Mouse (Mus musculus) gastrocnemius, postnatal 4 days (tissue): ENCODE results near the gene Fzd5. TPM values are rescaled to one million over a fixed set of nuclear protein-coding genes. Genes with fewer than 3 reads are reported as not detected.
A peak's percentile ranks its signal among the peaks of the same experiment; 100 is the strongest.

ENCODE experiments used
- DNase-seq, 2 experiments: peaks; one replicate each; pipeline ENCODE4 v3.0.0; 2021 to 2022; ENCODE audit warnings: low spot score in 2 of 2, mixed read lengths in 2 of 2
- total RNA-seq, 2 experiments: library from RNA; stranded (reverse); gene quantifications; 2 replicates each; pipeline ENCODE4 v1.2.3; 2021

Fzd5 gene
- total RNA-seq, 2 experiments from 2014 or later = 4.2 to 5.0 TPM

DNA sequence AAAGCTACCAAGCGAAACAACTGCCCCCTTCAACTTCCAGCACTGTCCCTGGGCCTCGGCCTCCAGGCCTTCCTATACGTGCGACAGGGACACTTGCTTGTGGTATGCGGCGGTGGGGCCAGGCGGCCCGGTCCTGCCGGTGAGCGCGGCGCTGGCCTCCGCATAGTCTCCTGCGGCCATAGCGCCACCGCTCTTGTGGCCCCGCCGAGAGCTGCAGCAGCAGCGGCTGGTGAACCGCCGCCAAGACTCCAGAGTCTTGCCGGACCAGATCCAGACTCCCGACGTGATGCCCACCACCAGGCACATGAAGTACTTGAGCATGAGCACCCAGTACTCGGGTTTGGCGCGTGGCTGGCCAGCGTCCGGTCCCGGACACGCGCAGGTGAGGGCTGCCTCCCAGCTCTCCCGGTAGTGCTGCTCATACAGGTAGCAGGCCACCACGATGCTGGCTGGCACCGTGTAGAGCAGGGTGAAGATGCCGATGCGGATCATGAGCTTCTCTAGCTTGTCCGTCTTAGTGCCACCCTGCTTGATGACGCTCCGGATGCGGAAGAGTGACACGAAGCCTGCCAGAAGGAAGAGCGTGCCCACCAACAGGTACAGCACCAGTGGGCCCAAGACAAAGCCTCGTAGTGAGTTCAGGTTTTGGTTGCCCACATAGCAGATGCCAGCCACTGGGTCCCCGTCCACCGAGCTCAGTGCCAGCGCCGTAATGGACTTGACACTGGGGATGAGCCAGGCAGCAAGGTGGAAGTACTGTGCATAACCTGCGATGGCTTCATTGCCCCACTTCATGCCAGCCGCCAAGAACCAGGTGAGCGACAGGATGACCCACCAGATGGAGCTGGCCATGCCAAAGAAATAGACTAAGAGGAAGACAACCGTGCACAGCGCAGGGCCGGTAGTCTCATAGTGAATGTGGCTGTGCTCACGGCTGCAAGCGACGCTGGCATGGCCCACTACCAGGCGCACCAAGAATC is 2.5 kb downstream of the Fzd5 start:
- DNase-seq = peak in 1 of 2 experiments; percentile 20

DNA sequence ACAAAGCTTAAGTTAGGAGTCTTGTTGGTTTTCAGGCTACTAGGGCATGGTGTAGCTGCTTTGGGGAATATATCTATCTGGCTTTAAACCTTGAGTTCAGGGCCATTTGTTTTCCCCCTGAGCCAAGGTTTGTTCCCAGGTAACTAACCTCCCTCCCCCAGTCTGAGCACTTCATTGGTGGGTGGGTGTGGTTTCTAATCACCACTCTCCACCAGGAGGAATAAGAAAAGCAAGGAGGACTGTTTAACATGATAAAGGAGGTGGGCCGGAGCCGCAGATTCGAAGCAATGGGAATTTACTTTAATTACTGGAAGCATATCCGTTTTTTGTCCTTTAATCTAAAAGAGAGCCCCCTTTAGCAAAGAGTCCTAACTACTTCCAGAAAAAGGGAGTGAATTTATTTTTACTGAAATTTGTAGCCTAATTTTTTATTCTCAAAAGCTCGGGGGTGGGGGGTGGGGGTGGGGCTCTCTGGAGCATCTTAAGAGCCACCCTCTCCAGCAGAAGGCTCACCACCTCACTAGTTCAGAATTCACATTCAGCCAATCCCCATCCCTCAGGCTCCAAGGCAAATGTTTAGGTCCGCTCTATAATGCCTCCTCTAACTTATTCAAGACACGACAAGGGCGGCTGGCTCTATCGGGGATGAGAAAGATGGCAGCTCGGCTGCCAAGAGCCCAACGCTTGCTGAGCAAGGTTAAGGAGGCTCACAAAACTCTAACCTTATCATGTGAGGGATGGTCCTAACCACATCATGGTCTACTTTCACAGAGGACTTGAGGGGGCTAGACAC is 3.9 kb downstream of the Fzd5 start:
- DNase-seq = no peak

DNA sequence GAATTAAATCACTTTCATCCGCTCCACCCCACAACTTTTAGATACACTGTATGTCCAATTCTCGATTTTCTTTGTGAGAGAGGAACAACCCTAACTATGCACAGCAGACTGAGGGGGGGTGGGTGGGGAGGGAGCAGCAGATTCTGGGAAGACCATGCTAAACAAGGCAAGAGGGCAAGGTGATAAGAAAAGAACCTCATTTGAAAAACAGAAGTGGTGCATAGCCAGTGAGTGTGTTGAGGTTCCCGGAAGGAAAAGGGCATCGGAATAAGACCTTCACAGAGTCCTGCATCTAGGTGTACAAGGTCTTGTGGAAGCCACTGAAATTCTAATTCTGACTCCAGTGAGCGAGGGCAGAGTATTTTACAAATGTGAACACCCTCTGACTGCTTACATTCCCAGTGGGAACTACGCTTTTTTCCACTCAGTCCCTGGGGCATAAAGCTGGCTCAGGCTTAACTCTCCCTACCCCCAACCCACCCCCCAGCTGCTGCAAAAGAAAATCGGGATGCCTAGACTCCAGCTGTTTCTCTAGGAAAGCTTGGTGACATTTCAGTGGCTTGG is 4.8 kb downstream of the Fzd5 start:
- no peak for DNase-seq

GRCm38 (mm10) chr1:64732161-64732560 is 5.4 kb downstream of the Fzd5 start:
- no peak for DNase-seq

GRCm38 (mm10) chr1:64731341-64732020 is 6.1 kb downstream of the Fzd5 start:
- no peak for DNase-seq

DNA sequence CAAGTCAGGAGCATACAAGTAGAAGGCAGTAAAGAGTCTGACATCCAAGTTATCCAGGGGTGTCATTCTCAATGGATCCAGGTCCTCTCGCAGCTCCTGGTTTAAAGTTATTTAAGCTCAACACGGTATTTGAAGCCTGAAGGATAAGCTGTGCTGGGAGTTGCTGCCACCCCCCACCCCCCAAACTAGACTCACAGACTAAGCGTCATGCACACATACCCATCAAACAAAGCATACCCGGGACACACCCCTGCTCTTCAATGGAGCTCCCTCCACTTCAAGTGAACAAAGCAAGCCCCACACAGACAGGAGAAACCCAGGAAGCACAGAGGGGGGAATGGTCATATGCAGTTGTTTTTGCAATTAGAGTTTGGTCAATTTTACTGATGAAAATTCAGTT is 7.5 kb downstream of the Fzd5 start:
- DNase-seq = no peak

- no peak for DNase-seq
Observed at GRCm38 (mm10) chr1:64721034-64721587, 16.4 kb downstream of the Fzd5 start.

DNA sequence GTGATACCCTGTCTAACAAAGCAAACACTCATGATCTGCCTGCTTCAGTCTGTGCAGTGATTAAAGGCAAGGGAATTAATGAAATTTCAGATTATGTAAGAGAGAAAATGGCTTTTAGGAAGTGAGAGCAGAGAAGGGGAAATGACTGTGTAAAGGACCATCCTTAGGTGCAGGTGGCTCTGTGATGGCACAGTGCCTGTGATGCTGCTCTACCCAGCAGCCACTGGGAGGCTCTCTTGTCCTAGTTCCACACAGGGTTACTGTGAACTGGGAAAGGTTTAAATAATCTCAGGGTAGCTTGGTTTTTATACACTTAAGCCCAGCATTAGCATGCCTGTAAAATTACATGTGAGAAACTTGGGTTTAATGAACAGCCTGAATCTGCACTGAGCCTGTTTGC is 20.0 kb downstream of the Fzd5 start:
- DNase-seq = peak in 1 of 2 experiments; percentile 37

GRCm38 (mm10) chr1:64716589-64717304 is 20.8 kb downstream of the Fzd5 start:
- no peak for DNase-seq

DNA sequence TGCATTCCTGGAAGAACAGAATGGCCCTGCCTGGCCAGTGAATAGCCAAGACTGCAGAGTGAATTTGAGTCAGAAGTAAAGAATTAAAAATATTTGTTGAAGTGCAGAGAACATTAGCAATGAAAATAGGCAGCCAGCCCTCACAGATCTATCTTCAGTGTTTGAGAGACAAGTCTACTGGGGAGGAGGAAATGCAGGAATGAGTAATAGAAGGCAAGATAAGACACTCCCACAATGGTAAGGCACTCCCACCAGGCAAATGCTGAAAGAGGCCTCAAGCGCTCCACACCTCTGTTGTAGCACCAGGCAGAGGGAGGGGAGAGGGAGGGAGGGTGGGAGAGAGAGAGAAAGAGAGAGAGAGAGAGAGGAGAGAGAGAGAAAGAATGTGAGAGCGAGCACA is 22.1 kb downstream of the Fzd5 start:
- no peak for DNase-seq

GRCm38 (mm10) chr1:64712006-64712760 is 25.4 kb downstream of the Fzd5 start:
- DNase-seq = no peak

DNA sequence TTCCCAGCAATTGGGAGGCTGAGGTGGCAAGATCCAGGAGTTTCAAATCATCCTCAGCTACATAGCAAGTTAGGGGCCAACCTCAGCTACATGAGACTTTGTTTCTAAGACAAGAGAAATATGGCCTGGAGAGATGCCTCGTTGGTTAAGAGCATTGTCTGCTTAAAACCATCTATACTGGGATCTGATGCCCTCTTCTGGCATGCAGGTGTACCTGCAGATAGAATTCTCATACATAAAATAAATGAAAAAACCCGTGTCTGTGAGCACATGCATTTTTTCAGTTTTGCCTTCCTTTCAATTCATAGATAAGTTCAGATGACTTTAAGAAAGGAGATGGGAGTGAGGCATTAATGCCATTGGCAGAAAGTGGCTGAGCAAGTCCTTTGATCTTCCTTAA is 27.7 kb downstream of the Fzd5 start:
- no peak for DNase-seq

- DNase-seq = no peak
Observed at GRCm38 (mm10) chr1:64706610-64707009, 30.9 kb downstream of the Fzd5 start.

DNA sequence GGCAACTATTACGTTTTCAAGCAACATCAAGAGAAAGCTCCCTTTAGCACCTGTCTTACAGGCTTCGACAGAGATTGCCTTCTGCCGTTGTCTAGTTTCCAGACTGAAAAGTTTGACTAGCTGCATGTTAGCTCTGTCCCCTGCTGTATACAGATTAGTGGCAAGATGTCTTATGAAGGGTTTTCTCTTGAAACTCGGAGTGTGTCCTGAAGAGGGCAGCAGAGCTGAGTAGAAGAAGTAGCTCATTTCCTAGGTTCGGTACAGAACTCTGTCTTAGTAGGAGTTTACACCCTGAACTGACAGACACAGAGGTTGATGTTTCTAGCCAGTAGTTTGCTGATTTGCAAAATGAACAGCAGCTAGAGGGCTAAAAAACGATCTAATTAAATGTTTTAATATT is 32.3 kb downstream of the Fzd5 start:
- DNase-seq = peak in 1 of 2 experiments; percentile 45

DNA sequence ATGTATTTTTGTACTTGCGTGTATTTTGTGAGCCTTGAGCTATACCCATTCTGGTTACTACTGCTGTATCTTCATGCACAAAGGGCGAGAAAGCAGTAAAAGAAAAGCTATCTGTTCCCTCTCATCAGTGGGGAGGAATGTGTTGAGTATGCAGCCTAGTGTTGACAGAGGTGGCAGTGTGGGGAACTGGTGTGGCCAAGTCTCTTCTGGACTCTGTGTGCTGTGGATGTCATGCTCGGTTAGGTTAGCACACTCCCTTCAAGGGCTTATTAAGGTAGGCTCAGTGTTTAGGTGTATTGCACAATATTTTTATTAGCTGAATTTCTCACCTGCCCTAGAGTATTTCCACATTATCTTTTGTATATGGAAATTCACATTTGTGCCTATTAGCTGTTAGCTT is 35.8 kb downstream of the Fzd5 start:
- no peak for DNase-seq

GRCm38 (mm10) chr1:64695156-64695555 is 42.4 kb downstream of the Fzd5 start:
- DNase-seq = no peak

GRCm38 (mm10) chr1:64691581-64691980 is 46.0 kb downstream of the Fzd5 start:
- no peak for DNase-seq

GRCm38 (mm10) chr1:64691121-64691551 is 46.4 kb downstream of the Fzd5 start:
- peak in 1 of 2 experiments; percentile 47 for DNase-seq
